Mouse (Mus musculus) cortical plate, adult 2 months (tissue): ENCODE data around the gene Fars2.

ENCODE experiments used
- CTCF ChIP-seq: fragments of 200-500 bp; IDR thresholded peaks from 2 replicates; pipeline ENCODE4 v1.5.1; 2011; ENCODE audit warnings: mild to moderate bottlenecking, control low read depth, low read length; ENCODE audit not compliant: insufficient read depth; ENCODE audit errors: extremely low read depth
- POLR2A ChIP-seq: fragments of 200-500 bp; IDR thresholded peaks from 2 replicates; pipeline ENCODE4 v1.6.1; 2011; ENCODE audit warnings: mild to moderate bottlenecking, low read length, control low read depth; ENCODE audit not compliant: insufficient read depth; ENCODE audit errors: extremely low read depth

GRCm38 (mm10) chr13:36612785-36613750, 495.9 kb downstream of the Fars2 start:
- TF ChIP-seq CTCF (no peak), POLR2A (no peak)
